In the genomic region with DNA sequence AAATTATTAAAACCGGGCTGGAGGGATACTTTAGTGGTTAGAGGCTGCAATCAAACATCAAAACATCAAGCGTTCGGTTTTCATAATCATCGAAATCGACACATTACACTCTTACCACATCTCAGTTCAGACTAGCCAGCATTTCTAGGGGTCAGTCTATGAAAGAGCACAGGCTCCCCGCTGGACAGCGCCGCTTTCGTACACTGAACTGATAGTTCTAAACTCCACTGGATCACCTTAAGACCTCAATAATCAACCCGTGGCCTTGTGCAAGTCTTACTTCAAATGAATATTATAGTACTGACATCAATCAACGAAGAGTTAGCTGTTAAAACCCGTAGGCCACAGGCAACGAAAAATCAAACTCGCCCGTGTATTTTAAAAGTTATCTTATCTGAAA, we compare ENCODE assay signal across 7 mouse cellular contexts. TPM values are rescaled to one million over a fixed set of nuclear protein-coding genes. Genes with fewer than 3 reads are reported as not detected.
DNase-seq lines count a peak whose midpoint lies in the region; ATAC-seq and TF ChIP-seq lines count a peak whose summit lies in the region.

No protein-coding gene starts in this region.

- peak; percentile 38 for DNase-seq in 416B (ENCODE audit: low read depth)
- DNase-seq in spleen, adult 18-20 months = no peak
- DNase-seq in spleen, postnatal 10 days (ENCODE audit: low spot score in 2 of 2) = no peak
- no peak for DNase-seq in kidney, postnatal 36 days

- peak overlapping the region; percentile 75 for H3K4me3 ChIP-seq in C2C12 (ENCODE audit: insufficient read depth, poor library complexity, severe bottlenecking)
- H3K4me3 ChIP-seq in forebrain, embryonic 12.5 days (replicated peaks) = peak overlapping the region; percentile 75
- H3K4me3 ChIP-seq in liver, embryonic 12.5 days = peak overlapping the region; percentile 97

- no peaks in the 10 kb centered on the region for H3K36me3 ChIP-seq in C2C12 (ENCODE audit: control insufficient read depth, insufficient read depth)
- H3K36me3 ChIP-seq in forebrain, embryonic 12.5 days (replicated peaks) = no peaks in the 10 kb centered on the region
- H3K36me3 ChIP-seq in liver, embryonic 12.5 days = peaks cover 26% of the 10 kb centered on the region

- H3K27ac ChIP-seq in forebrain, embryonic 12.5 days = no peak overlapping the region
- peak overlapping the region; percentile 93; the same call in 1 of the 2 replicates for H3K27ac ChIP-seq in liver, embryonic 12.5 days

- 0 out of 2 replicates have a peak, but pooled peaks cover 4% of the 10 kb centered on the region for H3K4me1 ChIP-seq in forebrain, embryonic 12.5 days
- H3K4me1 ChIP-seq in liver, embryonic 12.5 days = peaks cover 84% of the 10 kb centered on the region

- H3K9me3 ChIP-seq in forebrain, embryonic 12.5 days = no peaks in the 10 kb centered on the region
- no peaks in the 10 kb centered on the region for H3K9me3 ChIP-seq in liver, embryonic 12.5 days (replicated peaks)

- peak overlapping the region; percentile 91 for H3K4me2 ChIP-seq in forebrain, embryonic 12.5 days
- peak overlapping the region; percentile 85 for H3K4me2 ChIP-seq in liver, embryonic 12.5 days

- peaks cover 50% of the 10 kb centered on the region for H3K79me3 ChIP-seq in C2C12 (ENCODE audit: low read depth)

- WGBS in forebrain, embryonic 12.5 days = 35% methylated on average over 15 of the region's 15 CpGs
- WGBS in liver, embryonic 12.5 days (ENCODE audit: insufficient replicate concordance) = 17% methylated on average over 15 of the region's 15 CpGs

- no peak overlapping the region for H3ac ChIP-seq in C2C12 (ENCODE audit: control insufficient read depth, insufficient read length, low read depth)

- ATAC-seq in forebrain, embryonic 12.5 days (ENCODE audit: low FRiP score) = no peak
- ATAC-seq in liver, embryonic 12.5 days = no peak

- H3K27me3 ChIP-seq in C2C12 (ENCODE audit: control insufficient read depth, insufficient read depth, insufficient read length) = no peaks in the 10 kb centered on the region
- H3K27me3 ChIP-seq in forebrain, embryonic 12.5 days = peaks cover 7% of the 10 kb centered on the region; the same call in 1 of the 2 replicates
- no peaks in the 10 kb centered on the region for H3K27me3 ChIP-seq in liver, embryonic 12.5 days (replicated peaks)

- no peak for TF ChIP-seq CTCF in C2C12 (IDR thresholded peaks at IDR 0.05; ENCODE audit: control insufficient read depth, insufficient read depth, insufficient read length)

- H3K9ac ChIP-seq in forebrain, embryonic 12.5 days = no peak overlapping the region
- H3K9ac ChIP-seq in liver, embryonic 12.5 days = peak overlapping the region; percentile 91

- H3K79me2 ChIP-seq in C2C12 (ENCODE audit: control insufficient read depth, insufficient read depth) = peaks cover 59% of the 10 kb centered on the region

TF ChIP-seq in C2C12, 6 proteins besides CTCF, POLR2A, EP300 and RAD21:
- TF ChIP-seq MAX (IDR thresholded peaks at IDR 0.05) (no peak), MYOG (IDR thresholded peaks at IDR 0.05; ENCODE audit: control insufficient read depth, extremely low read depth, insufficient read length) (no peak), CEBPB (IDR thresholded peaks at IDR 0.05; ENCODE audit: low read depth) (no peak), USF1 (IDR thresholded peaks at IDR 0.05; ENCODE audit: low read depth) (no peak), FOSL1 (IDR thresholded peaks at IDR 0.05; ENCODE audit: insufficient read depth, low read length, poor library complexity, severe bottlenecking) (no peak), MYOD1 (IDR thresholded peaks at IDR 0.05; ENCODE audit: control insufficient read depth, insufficient read length, low read depth) (no peak)

RNA-seq across cellular contexts. Expression of a gene that starts 1.0 kb away (rescaled TPM):
- 122 TPM for polyA plus RNA-seq in C2C12 (2012; fragmentation: generic; extraction: Trizol)
- 44.8 and 47.2 TPM in 2 replicates for polyA plus RNA-seq in forebrain, embryonic 12.5 days (2016; fragmentation: Nextera tagmentation; extraction: Ambion mirVana)
- 428 and 436 TPM in 2 replicates for polyA plus RNA-seq in liver, embryonic 12.5 days (2016; fragmentation: Nextera tagmentation; extraction: Ambion mirVana)
